16 mouse cellular contexts compared by ENCODE assay signal in genomic region chr7:125883232-125883631, GRCm38 (mm10).
"Had no signal": no experiment of that assay in that cellular context is flagged by ENCODE, and none has a peak within 500 bp of the region (broad histone marks: within the 10 kb centered on the region; RNA-seq: fewer than 3 reads in every experiment).

No protein-coding gene starts in this region.

- H3K36me3 ChIP-seq: limb, embryonic 13.5 days had no signal

- H3K4me2 ChIP-seq: limb, embryonic 13.5 days; midbrain, embryonic 11.5 days had no signal

- H3K9me3 ChIP-seq: limb, embryonic 13.5 days had no signal

- DNase-seq: kidney, adult 18-20 months; kidney, adult 9 months; kidney, postnatal 25 days; left cerebral cortex, postnatal 4 days; lung, adult 2 months; lung, postnatal 14 days; lung, postnatal 4 days; midbrain, embryonic 14.5 days; thymus, adult 2 months; thymus, postnatal 14 days; thymus, postnatal 4 days had no signal

- H3K27me3 ChIP-seq: limb, embryonic 13.5 days had no signal

- H3K27ac ChIP-seq: limb, embryonic 13.5 days; stomach, postnatal 0 days had no signal

- ATAC-seq: inflammation-experienced regulatory T-cells, adult 6 months; intestine, embryonic 16.5 days had no signal

- H3K9ac ChIP-seq: limb, embryonic 13.5 days had no signal

- H3K4me3 ChIP-seq: limb, embryonic 13.5 days had no signal
